Mouse (Mus musculus) CH12F3 (cell line): ENCODE measurements around the gene Zfp598.
"Not testable (repeated sequence)": the region's sequence is repeated elsewhere in the genome, so short reads cannot be mapped to it uniquely, and the experiment has no call there.

Experiments
- in situ Hi-C: fragments of 300-500 bp; cut with MboI; formaldehyde crosslinking; loops from 2 replicates; pipeline ENCODE4 v1.14.3; 2020; ENCODE audit warnings: low sequenced_read_pairs

Gene Zfp598

GRCm38 (mm10) chr17:24719494-24720222 lies 50.2 kb downstream of the Zfp598 start:
- in situ Hi-C loops, result no loop called here

GRCm38 (mm10) chr17:24720616-24721015 lies 51.1 kb downstream of the Zfp598 start:
- in situ Hi-C loops, result not testable (repeated sequence)

GRCm38 (mm10) chr17:24721383-24721955 lies 52.0 kb downstream of the Zfp598 start:
- in situ Hi-C loops, result not testable (repeated sequence)

GRCm38 (mm10) chr17:24722220-24722924 lies 52.9 kb downstream of the Zfp598 start:
- in situ Hi-C loops, result no loop called here

GRCm38 (mm10) chr17:24723122-24723880 lies 53.8 kb downstream of the Zfp598 start:
- in situ Hi-C loops, result no loop called here

GRCm38 (mm10) chr17:24723881-24724180 lies 54.3 kb downstream of the Zfp598 start:
- in situ Hi-C loops, result no loop called here

GRCm38 (mm10) chr17:24724184-24724583 lies 54.7 kb downstream of the Zfp598 start, which contains the start of gene Ndufb10:
Ndufb10 (minus strand) TSS chr17:24724478.
- in situ Hi-C loops, result no loop called here

GRCm38 (mm10) chr17:24725637-24726390 lies 56.3 kb downstream of the Zfp598 start:
- in situ Hi-C loops, result no loop called here

GRCm38 (mm10) chr17:24727618-24728017 lies 58.1 kb downstream of the Zfp598 start, which contains the start of gene Rpl3l:
Rpl3l (plus strand) TSS chr17:24727820.
- in situ Hi-C loops, result no loop called here

GRCm38 (mm10) chr17:24728184-24728583 lies 58.7 kb downstream of the Zfp598 start:
- in situ Hi-C loops, result no loop called here

- in situ Hi-C loops, result no loop called here
Measured at GRCm38 (mm10) chr17:24729067-24729466, 59.6 kb downstream of the Zfp598 start.

GRCm38 (mm10) chr17:24730787-24731186 lies 61.3 kb downstream of the Zfp598 start:
- in situ Hi-C loops, result no loop called here
